Mouse (Mus musculus): Measurements from ENCODE around the gene Lzts2.
"Not testable (repeated sequence)": the region's sequence is repeated elsewhere in the genome, so short reads cannot be mapped to it uniquely, and the experiment has no call there.

Lzts2 gene

GRCm38 (mm10) chr19:45025937-45026568, 11.8 kb downstream of the Lzts2 start:
- DNase-seq (ENCODE audit: low read depth, low spot score) = peak; percentile 39

GRCm38 (mm10) chr19:45026958-45027670, 12.9 kb downstream of the Lzts2 start:
- no peak for DNase-seq (ENCODE audit: low read depth, low spot score)

- DNase-seq (ENCODE audit: low read depth, low spot score) = no peak
These were observed 13.6 kb downstream of the Lzts2 start for GRCm38 (mm10) chr19:45027848-45028247.

GRCm38 (mm10) chr19:45028746-45029145, 14.5 kb downstream of the Lzts2 start:
- no peak for DNase-seq (ENCODE audit: low read depth, low spot score)

GRCm38 (mm10) chr19:45029571-45029970, 15.4 kb downstream of the Lzts2 start:
- DNase-seq (ENCODE audit: low read depth, low spot score) = no peak

GRCm38 (mm10) chr19:45030111-45030510, 15.9 kb downstream of the Lzts2 start:
- peak; percentile 83 for DNase-seq (ENCODE audit: low read depth, low spot score)

GRCm38 (mm10) chr19:45030746-45031693, 16.8 kb downstream of the Lzts2 start:
- peak; percentile 88 for DNase-seq (ENCODE audit: low read depth, low spot score)

GRCm38 (mm10) chr19:45031780-45032179, 17.6 kb downstream of the Lzts2 start:
- DNase-seq (ENCODE audit: low read depth, low spot score) = peak; percentile 82

- DNase-seq (ENCODE audit: low read depth, low spot score) = peak; percentile 52
These were observed 18.5 kb downstream of the Lzts2 start for GRCm38 (mm10) chr19:45032570-45033332.

- peak; percentile 87 for DNase-seq (ENCODE audit: low read depth, low spot score)
These were observed 22.7 kb downstream of the Lzts2 start for GRCm38 (mm10) chr19:45036867-45037266.

- DNase-seq (ENCODE audit: low read depth, low spot score) = not testable (repeated sequence)
These were observed 24.0 kb downstream of the Lzts2 start for GRCm38 (mm10) chr19:45038198-45038597.

- DNase-seq (ENCODE audit: low read depth, low spot score) = peak; percentile 26
These were observed 26.0 kb downstream of the Lzts2 start for GRCm38 (mm10) chr19:45040214-45040613.

GRCm38 (mm10) chr19:45044389-45044927, 30.2 kb downstream of the Lzts2 start:
- no peak for DNase-seq (ENCODE audit: low read depth, low spot score)

GRCm38 (mm10) chr19:45045236-45045635, 31.0 kb downstream of the Lzts2 start:
- DNase-seq (ENCODE audit: low read depth, low spot score) = no peak

- no peak for DNase-seq (ENCODE audit: low read depth, low spot score)
These were observed 31.4 kb downstream of the Lzts2 start, which contains the start of gene Pdzd7 for GRCm38 (mm10) chr19:45045651-45046050. Gene Pdzd7 (minus strand): TSS chr19:45045717.

- DNase-seq (ENCODE audit: low read depth, low spot score) = peak; percentile 88
These were observed 32.5 kb downstream of the Lzts2 start for GRCm38 (mm10) chr19:45046523-45047321.

GRCm38 (mm10) chr19:45047417-45047934, 33.3 kb downstream of the Lzts2 start, which contains the start of gene Sfxn3:
Gene Sfxn3 (plus strand): TSS chr19:45047503.
- peak; percentile 96 for DNase-seq (ENCODE audit: low read depth, low spot score)

- peak; percentile 60 for DNase-seq (ENCODE audit: low read depth, low spot score)
These were observed 33.9 kb downstream of the Lzts2 start for GRCm38 (mm10) chr19:45047935-45048643.

Measured in ZHBTc4 (cell line).